Mouse (Mus musculus) brain, adult 2 months (tissue): ENCODE measurements at regions not wholly inside any gene's neighbourhood (a gene's known extent, or its start where the extent isn't known, plus 50 kb on each side); places are given as distances from the start of the nearest gene placed in this dataset.
"Not testable (repeated sequence)": the region's sequence is repeated elsewhere in the genome, so short reads cannot be mapped to it uniquely, and the experiment has no call there.

ENCODE experiments used
- DNase-seq: peaks from one replicate; pipeline ENCODE4 v3.0.0; 2011; ENCODE audit warnings: low read depth, low spot score

DNA sequence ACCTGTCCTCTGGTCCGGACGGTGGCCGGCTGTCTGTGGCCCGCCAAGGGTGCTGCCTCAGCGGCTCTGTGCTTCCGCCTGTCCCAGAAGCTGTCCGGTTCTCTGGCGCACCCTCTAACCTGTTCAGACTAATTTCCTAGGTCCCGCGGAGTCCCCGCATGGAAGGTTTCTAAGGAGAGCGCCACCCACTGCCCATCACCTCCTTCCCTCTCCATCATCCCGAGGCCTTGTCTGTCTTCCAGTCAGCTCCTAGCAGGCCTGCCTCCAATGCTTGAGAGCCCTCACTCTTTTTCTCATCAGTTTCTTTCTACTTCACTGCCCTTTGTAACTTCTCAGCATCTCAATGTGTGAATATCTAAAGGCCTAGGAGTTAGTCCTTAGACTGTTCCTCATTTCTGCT lies 86.4 kb upstream of the Zfp746 start:
- DNase-seq = not testable (repeated sequence)

GRCm38 (mm10) chr6:48136851-48137250 lies 50.5 kb upstream of the Zfp746 start:
- no peak for DNase-seq
